Mouse (Mus musculus) heart, embryonic 12.5 days (tissue): ENCODE measurements around the gene Cnga1. TPM values are rescaled to one million over a fixed set of nuclear protein-coding genes. Genes with fewer than 3 reads are reported as not detected.

ENCODE experiments used
- polyA plus RNA-seq: library from polyadenylated mRNA; unstranded; fragments of >200 nt; fragmentation: Nextera tagmentation; extraction: Ambion mirVana; gene quantifications from 2 replicates; pipeline ENCODE4 v1.2.1, GENCODE M21; 2016

The Cnga1 gene
- polyA plus RNA-seq, 1 experiment from 2014 or later = not detected

Other genes with a start within 250 kb of the Cnga1 start
- gene Corin, start 139.8 kb downstream of the Cnga1 start, polyA plus RNA-seq = 26.2 and 28.9 TPM in 2 replicates
- gene Nfxl1, start 84.6 kb downstream of the Cnga1 start, polyA plus RNA-seq = 16.8 and 17.6 TPM in 2 replicates
- 0.27 and 0.35 TPM in 2 replicates for gene Zar1, start 63.0 kb downstream of the Cnga1 start, polyA plus RNA-seq
- gene Gm5868, start 56.7 kb downstream of the Cnga1 start, polyA plus RNA-seq = not detected in 2 replicates
- gene Nipal1, start 3.5 kb upstream of the Cnga1 start, polyA plus RNA-seq = 0.24 TPM in 1 of 2 replicates, not detected in the other
- not detected in 2 replicates for gene Txk, start 108.5 kb upstream of the Cnga1 start, polyA plus RNA-seq
- 17.1 TPM in 2 replicates for gene Tec, start 224.2 kb upstream of the Cnga1 start, polyA plus RNA-seq